Mouse (Mus musculus) cortical plate, adult 2 months (tissue): Measurements from ENCODE around the gene Immp2l.

ENCODE experiments used
- CTCF ChIP-seq: fragments of 200-500 bp; IDR thresholded peaks from 2 replicates; pipeline ENCODE4 v1.5.1; 2011; ENCODE audit warnings: mild to moderate bottlenecking, control low read depth, low read length; ENCODE audit not compliant: insufficient read depth; ENCODE audit errors: extremely low read depth
- POLR2A ChIP-seq: fragments of 200-500 bp; IDR thresholded peaks from 2 replicates; pipeline ENCODE4 v1.6.1; 2011; ENCODE audit warnings: mild to moderate bottlenecking, low read length, control low read depth; ENCODE audit not compliant: insufficient read depth; ENCODE audit errors: extremely low read depth

DNA sequence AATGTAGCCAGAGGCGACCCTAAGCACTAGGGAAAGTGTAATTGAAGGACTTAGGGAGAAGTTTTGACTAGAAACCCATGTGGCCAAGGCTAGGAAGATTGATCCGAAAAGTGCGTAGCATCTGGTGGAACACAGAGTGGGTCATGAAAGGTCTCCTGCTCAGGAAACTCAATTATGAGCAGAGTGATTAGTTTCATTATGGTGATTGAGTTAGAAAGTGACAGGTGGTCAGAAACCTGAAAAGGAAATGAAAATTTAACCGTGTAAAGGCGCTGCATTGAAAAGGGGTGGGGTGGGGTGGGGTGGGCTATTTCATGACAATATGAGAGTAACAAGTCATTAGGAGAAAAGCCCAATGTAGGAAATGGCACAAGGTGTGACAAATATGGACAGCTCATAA, 15.9 kb downstream of the Immp2l start:
- TF ChIP-seq CTCF = no peak
- no peak for TF ChIP-seq POLR2A
